Mouse (Mus musculus) small intestine, adult 2 months (tissue): ENCODE results near the gene Slc9a9.

Experiments used
- CTCF ChIP-seq: fragments of 200-500 bp; IDR thresholded peaks from 2 replicates; pipeline ENCODE4 v1.5.1; 2012; ENCODE audit warnings: low read depth, mild to moderate bottlenecking, control low read depth, inconsistent platforms, low read length, moderate library complexity, mixed read lengths; ENCODE audit not compliant: insufficient replicate concordance, insufficient read length; ENCODE audit errors: extremely low read depth
- POLR2A ChIP-seq: fragments of 200-500 bp; IDR thresholded peaks from 2 replicates; pipeline ENCODE4 v1.6.1; 2012; ENCODE audit warnings: low read depth, mild to moderate bottlenecking, control low read depth, inconsistent platforms, low read length, moderate library complexity

DNA sequence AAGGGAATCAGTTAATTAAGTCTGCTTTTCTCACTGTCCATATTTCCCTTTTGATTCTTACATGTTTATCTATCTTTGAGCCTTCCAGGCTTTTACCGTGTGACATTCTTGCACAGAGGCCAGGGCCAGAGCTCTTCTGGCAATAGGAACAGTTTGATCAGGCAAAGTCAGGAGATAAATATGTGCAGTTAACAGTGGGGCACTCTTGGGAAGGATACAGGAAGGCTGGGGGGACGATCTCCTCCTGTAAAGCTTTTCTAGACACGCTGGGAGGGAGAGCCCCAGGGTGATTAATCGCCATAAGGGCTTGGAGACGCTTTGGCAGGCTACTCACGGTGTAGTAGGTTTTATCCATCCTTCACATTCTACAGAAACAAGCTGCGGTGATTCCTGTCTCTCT lies 22.4 kb downstream of the Slc9a9 start:
- TF ChIP-seq CTCF (no peak), POLR2A (no peak)
